Mouse (Mus musculus): ENCODE data around the gene Nanos2. TPM values are rescaled to one million over a fixed set of nuclear protein-coding genes. Genes with fewer than 3 reads are reported as not detected.

Nanos2 gene
- total RNA-seq, 2 experiments from 2014 or later = 0.53 to 0.76 TPM

GRCm38 (mm10) chr7:19010581-19010980 lies 23.4 kb downstream of the Nanos2 start:
- no peak for DNase-seq (ENCODE audit: low spot score in 2 of 2)
- intact Hi-C loops (cut with DNase I) = no loop called here

GRCm38 (mm10) chr7:19012025-19012621 lies 24.9 kb downstream of the Nanos2 start:
- intact Hi-C loops (cut with DNase I) = no loop called here
- no peak for DNase-seq (ENCODE audit: low spot score in 2 of 2)

- intact Hi-C loops (cut with DNase I) = no loop called here
- DNase-seq (ENCODE audit: low spot score in 2 of 2) = no peak
These were observed 25.7 kb downstream of the Nanos2 start for GRCm38 (mm10) chr7:19012882-19013281.

GRCm38 (mm10) chr7:19014452-19014851 lies 27.3 kb downstream of the Nanos2 start:
- intact Hi-C loops (cut with DNase I) = no loop called here
- no peak for DNase-seq (ENCODE audit: low spot score in 2 of 2)

- intact Hi-C loops (cut with DNase I) = no loop called here
- no peak for DNase-seq (ENCODE audit: low spot score in 2 of 2)
These were observed 28.8 kb downstream of the Nanos2 start for GRCm38 (mm10) chr7:19016042-19016441.

GRCm38 (mm10) chr7:19017909-19018308 lies 30.7 kb downstream of the Nanos2 start:
- intact Hi-C loops (cut with DNase I) = no loop called here
- no peak for DNase-seq (ENCODE audit: low spot score in 2 of 2)

- no peak for DNase-seq (ENCODE audit: low spot score in 2 of 2)
- intact Hi-C loops (cut with DNase I) = no loop called here
These were observed 33.8 kb downstream of the Nanos2 start for GRCm38 (mm10) chr7:19021048-19021447.

GRCm38 (mm10) chr7:19022189-19022958 lies 35.2 kb downstream of the Nanos2 start:
- intact Hi-C loops (cut with DNase I) = loop anchor here (2.0 kb wide), 1 partner anchor 16 kb away; no protein-coding TSS in a partner anchor
- DNase-seq (ENCODE audit: low spot score in 2 of 2) = no peak

- no peak for DNase-seq (ENCODE audit: low spot score in 2 of 2)
- intact Hi-C loops (cut with DNase I) = loop anchor here (2.0 kb wide), 1 partner anchor 17 kb away; no protein-coding TSS in a partner anchor
These were observed 36.2 kb downstream of the Nanos2 start, which contains the start of gene Foxa3 for GRCm38 (mm10) chr7:19023357-19023814. Gene Foxa3 (minus strand): TSS chr7:19023538.

- intact Hi-C loops (cut with DNase I) = no loop called here
- DNase-seq (ENCODE audit: low spot score in 2 of 2) = peak; percentile 95 to 97
These were observed 36.9 kb downstream of the Nanos2 start, which contains the start of gene Sympk for GRCm38 (mm10) chr7:19024096-19024506. Gene Sympk (plus strand): TSS chr7:19024377.

- intact Hi-C loops (cut with DNase I) = no loop called here
- peak in 1 of 2 experiments; percentile 19 for DNase-seq (ENCODE audit: low spot score in 2 of 2)
These were observed 37.5 kb downstream of the Nanos2 start for GRCm38 (mm10) chr7:19024581-19025255.

GRCm38 (mm10) chr7:19028067-19028466 lies 40.9 kb downstream of the Nanos2 start:
- DNase-seq (ENCODE audit: low spot score in 2 of 2) = no peak
- intact Hi-C loops (cut with DNase I) = no loop called here

GRCm38 (mm10) chr7:19029084-19029653 lies 42.0 kb downstream of the Nanos2 start:
- intact Hi-C loops (cut with DNase I) = no loop called here
- DNase-seq (ENCODE audit: low spot score in 2 of 2) = peak in 1 of 2 experiments; percentile 42

GRCm38 (mm10) chr7:19031641-19032040 lies 44.4 kb downstream of the Nanos2 start:
- DNase-seq (ENCODE audit: low spot score in 2 of 2) = no peak
- intact Hi-C loops (cut with DNase I) = no loop called here

Other genes starting within 250 kb of the Nanos2 start
- gene Psg19, start 188.9 kb upstream of the Nanos2 start, total RNA-seq (2021) = not detected
- not detected for gene Psg17, start 165.8 kb upstream of the Nanos2 start, total RNA-seq (2021)
- 1 to 10 TPM; 1.8 to 2.1 TPM for gene Mill2, start 147.4 kb upstream of the Nanos2 start, total RNA-seq (2021)
- gene Pglyrp1, start 116.1 kb upstream of the Nanos2 start, total RNA-seq (2021) = 10 to 100 TPM; 23.2 to 26.3 TPM
- 10 to 100 TPM in 1 of 2 experiments, 1 to 10 TPM in 1; 9.9 to 10.5 TPM for gene Ccdc61, start 77.0 kb upstream of the Nanos2 start, total RNA-seq (2021)
- 10 to 100 TPM; 78.2 to 84.6 TPM for gene Nova2, start 61.5 kb upstream of the Nanos2 start, total RNA-seq (2021)
- gene Mypop, start 3.8 kb downstream of the Nanos2 start, total RNA-seq (2021) = 10 to 100 TPM; 50.4 to 53.3 TPM
- gene Irf2bp1, start 16.6 kb downstream of the Nanos2 start, total RNA-seq (2021) = 10 to 100 TPM; 46.7 to 48.3 TPM
- gene Foxa3, start 36.1 kb downstream of the Nanos2 start, total RNA-seq (2021) = not detected
- gene Sympk, start 37.0 kb downstream of the Nanos2 start, total RNA-seq (2021) = 100 to 1,000 TPM; 122 to 133 TPM
- gene Rsph6a, start 67.3 kb downstream of the Nanos2 start, total RNA-seq (2021) = under 1 TPM; 0.14 to 0.30 TPM
- gene Dmwd, start 88.8 kb downstream of the Nanos2 start, total RNA-seq (2021) = 100 to 1,000 TPM; 138 to 142 TPM
- 10 to 100 TPM; 25.0 to 37.5 TPM for gene Dmpk, start 96.4 kb downstream of the Nanos2 start, total RNA-seq (2021)
- gene Six5, start 107.2 kb downstream of the Nanos2 start, total RNA-seq (2021) = 1 to 10 TPM; 1.6 to 2.2 TPM
- under 1 TPM; 0.25 to 0.32 TPM for gene Gm4969, start 131.0 kb downstream of the Nanos2 start, total RNA-seq (2021)
- 10 to 100 TPM; 12.5 to 14.4 TPM for gene Fbxo46, start 132.5 kb downstream of the Nanos2 start, total RNA-seq (2021)
- gene Qpctl, start 161.9 kb downstream of the Nanos2 start, total RNA-seq (2021) = 10 to 100 TPM; 15.5 to 16.0 TPM
- gene Snrpd2, start 162.3 kb downstream of the Nanos2 start, total RNA-seq (2021) = 10 to 100 TPM; 72.8 to 77.5 TPM
- 1 to 10 TPM; 1.1 to 1.5 TPM for gene Gipr, start 178.7 kb downstream of the Nanos2 start, total RNA-seq (2021)
- gene Eml2, start 189.0 kb downstream of the Nanos2 start, total RNA-seq (2021) = 100 to 1,000 TPM; 125 to 133 TPM
- 1 to 10 TPM; 3.7 to 4.3 TPM for gene Gpr4, start 225.1 kb downstream of the Nanos2 start, total RNA-seq (2021)
- gene Opa3, start 240.9 kb downstream of the Nanos2 start, total RNA-seq (2021) = 10 to 100 TPM; 46.6 to 47.3 TPM

Measured in left cerebral cortex, postnatal 25 days (tissue).